Mouse (Mus musculus): ENCODE results near the gene Dusp23.
A peak's percentile ranks its signal among the peaks of the same experiment; 100 is the strongest.

Dusp23 gene

GRCm38 (mm10) chr1:172623599-172623998 lies 9.2 kb downstream of the Dusp23 start:
- DNase-seq (ENCODE audit: low read depth, low spot score), result no peak

- peak; percentile 9 for DNase-seq (ENCODE audit: low read depth, low spot score)
Measured at GRCm38 (mm10) chr1:172619235-172619634, 13.5 kb downstream of the Dusp23 start.

GRCm38 (mm10) chr1:172618141-172618540 lies 14.6 kb downstream of the Dusp23 start:
- DNase-seq (ENCODE audit: low read depth, low spot score), result no peak

GRCm38 (mm10) chr1:172617365-172618076 lies 15.2 kb downstream of the Dusp23 start:
- DNase-seq (ENCODE audit: low read depth, low spot score), result no peak

- no peak for DNase-seq (ENCODE audit: low read depth, low spot score)
Measured at GRCm38 (mm10) chr1:172616537-172617300, 16.0 kb downstream of the Dusp23 start.

- DNase-seq (ENCODE audit: low read depth, low spot score), result no peak
Measured at GRCm38 (mm10) chr1:172615412-172615811, 17.4 kb downstream of the Dusp23 start.

- no peak for DNase-seq (ENCODE audit: low read depth, low spot score)
Measured at GRCm38 (mm10) chr1:172614654-172615053, 18.1 kb downstream of the Dusp23 start.

- no peak for DNase-seq (ENCODE audit: low read depth, low spot score)
Measured at GRCm38 (mm10) chr1:172612745-172613144, 20.0 kb downstream of the Dusp23 start.

- DNase-seq (ENCODE audit: low read depth, low spot score), result no peak
Measured at GRCm38 (mm10) chr1:172611304-172611703, 21.5 kb downstream of the Dusp23 start.

- DNase-seq (ENCODE audit: low read depth, low spot score), result no peak
Measured at GRCm38 (mm10) chr1:172602326-172602725, 30.4 kb downstream of the Dusp23 start, which contains the start of gene Fcrl6. Fcrl6 (minus strand) TSS chr1:172602551.

- DNase-seq (ENCODE audit: low read depth, low spot score), result no peak
Measured at GRCm38 (mm10) chr1:172594495-172594894, 38.3 kb downstream of the Dusp23 start.

- no peak for DNase-seq (ENCODE audit: low read depth, low spot score)
Measured at GRCm38 (mm10) chr1:172593956-172594355, 38.8 kb downstream of the Dusp23 start.

- DNase-seq (ENCODE audit: low read depth, low spot score), result no peak
Measured at GRCm38 (mm10) chr1:172593321-172593720, 39.4 kb downstream of the Dusp23 start.

- no peak for DNase-seq (ENCODE audit: low read depth, low spot score)
Measured at GRCm38 (mm10) chr1:172590385-172590784, 42.4 kb downstream of the Dusp23 start, which contains the start of gene Slamf8. Slamf8 (minus strand) TSS chr1:172590568.

GRCm38 (mm10) chr1:172585612-172586567 lies 46.9 kb downstream of the Dusp23 start:
- no peak for DNase-seq (ENCODE audit: low read depth, low spot score)

GRCm38 (mm10) chr1:172585026-172585425 lies 47.7 kb downstream of the Dusp23 start:
- no peak for DNase-seq (ENCODE audit: low read depth, low spot score)

GRCm38 (mm10) chr1:172584271-172584670 lies 48.5 kb downstream of the Dusp23 start:
- DNase-seq (ENCODE audit: low read depth, low spot score), result no peak

GRCm38 (mm10) chr1:172582436-172582835 lies 50.3 kb downstream of the Dusp23 start:
- no peak for DNase-seq (ENCODE audit: low read depth, low spot score)

All from c-Kit-negative CD71-positive TER-119-positive erythroid progenitor cells, embryonic 14.5 days (primary cell).